Mouse (Mus musculus) heart, postnatal 0 days (tissue): ENCODE measurements around the gene Nupr1. TPM values are rescaled to one million over a fixed set of nuclear protein-coding genes. Genes with fewer than 3 reads are reported as not detected.
A peak's percentile ranks its signal among the peaks of the same experiment; 100 is the strongest.

Experiments
- ATAC-seq: fragments of 200-750 bp; cut with Nextera tagmentation; 2 replicates; pipeline ENCODE4 v1.8.0; 2017; ENCODE audit warnings: low read depth, moderate number of reproducible peaks, moderate library complexity; ENCODE audit not compliant: insufficient read depth
- DNase-seq: peaks from one replicate; pipeline ENCODE4 v3.0.0-alpha.2; 2016; ENCODE audit warnings: low spot score
- H3K27ac ChIP-seq: fragments of 300-500 bp; sonication (generic); 2 replicates; pipeline ENCODE4 v1.5.1; 2014; ENCODE audit warnings: low read depth, mild to moderate bottlenecking
- H3K27me3 ChIP-seq: fragments of 300-500 bp; sonication (generic); 2 replicates; pipeline ENCODE4 v1.6.1; 2014; ENCODE audit warnings: low read length, mixed read lengths; ENCODE audit not compliant: control insufficient read depth, insufficient read depth
- H3K36me3 ChIP-seq: fragments of 300-500 bp; sonication (generic); replicated peaks from 2 replicates; pipeline ENCODE4 v1.6.1; 2014; ENCODE audit warnings: low read length, mixed read lengths; ENCODE audit not compliant: control insufficient read depth, insufficient read depth
- H3K4me1 ChIP-seq: fragments of 300-500 bp; sonication (generic); 2 replicates; pipeline ENCODE4 v1.6.1; 2014; ENCODE audit warnings: antibody characterized with exemption; ENCODE audit not compliant: control insufficient read depth, insufficient read depth
- H3K4me2 ChIP-seq: fragments of 300-500 bp; sonication (generic); 2 replicates; pipeline ENCODE4 v1.6.1; 2014; ENCODE audit warnings: low read depth, mild to moderate bottlenecking, low read length, moderate library complexity
- H3K4me3 ChIP-seq: fragments of 300-500 bp; sonication (generic); 2 replicates; pipeline ENCODE4 v1.5.1; 2014; ENCODE audit warnings: low read depth, low read length
- H3K9ac ChIP-seq: fragments of 300-500 bp; sonication (generic); replicated peaks from 2 replicates; pipeline ENCODE4 v1.6.1; 2014; ENCODE audit warnings: low read depth, low read length, mixed read lengths
- H3K9me3 ChIP-seq: fragments of 300-500 bp; sonication (generic); replicated peaks from 2 replicates; pipeline ENCODE4 v1.6.1; 2016; ENCODE audit warnings: low read length; ENCODE audit not compliant: control insufficient read depth
- CTCF ChIP-seq: IDR thresholded peaks from 2 replicates; pipeline ENCODE4 v1.5.1; 2016; ENCODE audit warnings: antibody characterized with exemption, control low read depth, low read depth
- EP300 ChIP-seq: IDR thresholded peaks from 2 replicates; pipeline ENCODE4 v1.6.1; 2016; ENCODE audit warnings: antibody characterized with exemption, low read depth
- WGBS: fragments of 180-500 bp; shearing (Covaris S2); extraction: QIAGEN DNeasy Blood & Tissue Kit; methylation state at CpG from one replicate; pipeline ENCODE4 v1.1.7; 2014; 5-methylcytosine and 5-hydroxymethylcytosine counted together
- polyA plus RNA-seq: library from polyadenylated mRNA; unstranded; fragments of >200 nt; fragmentation: Nextera tagmentation; extraction: Ambion mirVana; gene quantifications from 2 replicates; pipeline ENCODE4 v1.2.1, GENCODE M21; 2015
- total RNA-seq: library from RNA; depleted of rRNA; stranded (reverse); fragments of >200 nt; gene quantifications from 2 replicates; pipeline ENCODE4 v1.2.3, GENCODE M21; 2014; ENCODE audit warnings: low replicate concordance

The Nupr1 gene
- total and polyA plus RNA-seq, 2 experiments from 2014 or later = 1.3 to 8.9 TPM

DNA sequence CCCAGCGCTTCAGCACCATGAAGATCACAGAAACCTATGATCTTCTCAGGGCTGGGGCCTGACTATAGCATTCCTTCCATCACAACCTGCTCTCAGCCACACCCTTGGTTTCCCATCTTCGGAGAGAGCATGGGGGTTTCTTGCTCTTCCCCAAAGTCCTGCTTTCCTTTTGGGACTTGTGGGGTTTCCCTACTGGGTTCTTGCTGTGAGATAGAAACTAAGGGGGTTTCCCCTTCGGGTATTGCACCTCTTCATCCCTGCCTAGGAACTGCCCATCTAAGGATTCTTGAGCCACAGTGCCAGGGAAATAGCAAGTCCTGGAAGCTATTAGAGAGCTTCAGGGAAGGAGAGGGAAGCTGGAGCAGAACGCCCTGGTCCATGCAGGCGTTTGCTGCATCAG, 34.8 kb downstream of the Nupr1 start:
- Histone ChIP-seq H3K4me2 (no peak overlapping the region), H3K9me3 (no peaks in the 10 kb centered on the region), H3K27ac (no peak overlapping the region), H3K36me3 (no peaks in the 10 kb centered on the region), H3K4me1 (no peaks in the 10 kb centered on the region), H3K4me3 (no peak overlapping the region), H3K9ac (no peak overlapping the region), H3K27me3 (no peaks in the 10 kb centered on the region)
- WGBS = 69% methylated on average over 5 of the region's 5 CpGs
- no peak for DNase-seq
- TF ChIP-seq EP300 (no peak), CTCF (no peak)
- ATAC-seq = no peak

DNA sequence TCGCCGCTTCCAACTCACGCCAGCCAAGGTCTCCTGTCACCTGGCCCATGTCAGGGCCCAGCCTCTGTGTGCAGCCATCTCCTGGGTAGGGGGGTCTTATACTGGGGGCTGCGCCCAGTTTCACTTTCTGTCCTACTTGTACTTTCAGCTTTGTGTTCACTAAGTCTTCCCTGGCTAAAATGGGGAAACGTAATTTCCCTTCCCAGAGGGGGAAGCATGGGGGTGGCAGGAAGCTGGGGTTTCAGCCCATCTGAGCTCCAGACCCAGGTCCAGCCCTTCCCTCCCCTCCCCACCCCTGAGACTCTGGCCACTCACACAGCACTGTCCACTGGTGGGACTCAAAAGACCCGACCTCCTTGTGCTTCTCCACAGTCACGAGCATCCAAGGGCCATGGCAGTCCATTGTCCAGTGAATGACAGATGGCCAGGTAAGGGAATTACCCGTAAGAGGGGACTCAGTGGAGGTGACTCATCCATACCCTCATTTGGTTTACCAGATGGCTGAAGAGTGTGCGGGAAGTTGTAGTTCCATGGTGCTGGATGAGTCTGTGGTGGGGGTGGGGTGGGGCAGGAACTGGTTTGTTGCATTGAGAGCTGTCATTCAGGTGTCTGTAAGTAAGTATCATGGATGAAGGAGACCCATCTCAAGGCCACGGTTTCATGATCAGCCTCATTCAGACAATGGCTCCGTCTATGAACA, 35.6 kb downstream of the Nupr1 start, which contains the start of gene Il27:
Gene Il27, minus strand, starts transcription at position 80 of the 700 bp plus-strand sequence.
- no peaks in the 10 kb centered on the region for H3K36me3 ChIP-seq
- 77% methylated on average over 11 of the region's 11 CpGs for WGBS
- no peak for DNase-seq

DNA sequence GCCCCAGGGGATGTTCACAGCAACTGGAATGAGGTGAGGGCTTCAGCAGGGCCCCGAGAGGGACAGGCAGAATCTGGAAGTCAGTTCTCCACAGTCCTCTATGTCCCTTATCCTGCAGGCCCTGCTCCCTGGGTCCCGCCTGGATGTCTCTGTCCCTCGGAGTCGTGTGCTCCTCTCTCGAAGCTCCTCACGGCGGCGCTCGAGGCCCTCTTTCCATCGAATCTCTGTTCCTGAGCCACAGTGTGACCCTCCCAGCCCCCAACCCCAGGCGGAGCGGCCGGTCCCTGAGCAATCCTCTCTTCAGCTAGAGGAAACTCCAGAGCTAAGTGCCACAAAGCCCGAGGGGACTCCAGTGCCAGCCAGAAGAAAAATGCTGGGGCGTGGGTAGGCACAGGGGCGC, 42.9 kb downstream of the Nupr1 start:
- Histone ChIP-seq H3K27me3 (no peaks in the 10 kb centered on the region), H3K4me1 (peaks cover 7% of the 10 kb centered on the region; the same call in 1 of the 2 replicates), H3K4me2 (no peak overlapping the region), H3K36me3 (no peaks in the 10 kb centered on the region), H3K4me3 (no peak overlapping the region), H3K9ac (no peak overlapping the region), H3K27ac (no peak overlapping the region), H3K9me3 (no peaks in the 10 kb centered on the region)
- ATAC-seq = peak; percentile 59; the same call in 1 of the 2 replicates
- DNase-seq = peak; percentile 64
- 11% methylated on average over 14 of the region's 16 CpGs for WGBS
- TF ChIP-seq EP300 (no peak), CTCF (peak; percentile 51)

More for the DNA sequence above, 35.6 kb downstream of the Nupr1 start, which contains the start of gene Il27:
- no peaks in the 10 kb centered on the region for H3K9me3 ChIP-seq
- H3K9ac ChIP-seq = no peak within 1 kb of the TSS
- no peak within 1 kb of the TSS for H3K4me3 ChIP-seq
- no peak for ATAC-seq
- no peak for TF ChIP-seq EP300
- no peak for TF ChIP-seq CTCF
- H3K4me1 ChIP-seq = no peaks in the 10 kb centered on the region
- H3K27ac ChIP-seq = no peak within 1 kb of the TSS
- no peaks in the 10 kb centered on the region for H3K27me3 ChIP-seq
- H3K4me2 ChIP-seq = no peak within 1 kb of the TSS

DNA sequence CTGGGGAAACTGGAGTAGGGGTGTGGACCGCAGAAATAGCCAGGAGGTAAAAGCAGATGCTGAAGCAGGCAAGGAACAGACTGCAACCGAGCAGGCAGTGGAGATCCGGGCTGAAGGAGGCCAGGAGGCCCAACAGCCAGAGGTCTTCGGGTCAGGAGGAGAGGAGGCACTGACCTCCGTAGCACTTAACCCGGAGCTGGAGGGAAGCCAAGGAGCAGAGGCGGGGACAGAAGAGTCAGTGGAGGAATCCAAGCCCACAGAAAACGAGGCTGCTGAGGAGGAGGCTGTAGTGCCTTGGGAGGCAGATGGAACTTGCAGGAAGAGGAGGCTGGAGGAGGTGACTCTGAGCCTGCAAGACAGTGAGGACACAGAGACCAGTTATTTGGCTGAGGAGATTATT, 43.8 kb downstream of the Nupr1 start:
- 34% methylated on average over 8 of the region's 8 CpGs for WGBS
- TF ChIP-seq CTCF = no peak
- TF ChIP-seq EP300 = no peak
- DNase-seq (no peak), ATAC-seq (no peak)
- Histone ChIP-seq H3K4me3 (no peak overlapping the region), H3K4me2 (no peak overlapping the region), H3K27me3 (no peaks in the 10 kb centered on the region), H3K36me3 (no peaks in the 10 kb centered on the region), H3K4me1 (peaks cover 9% of the 10 kb centered on the region; the same call in 1 of the 2 replicates), H3K9me3 (no peaks in the 10 kb centered on the region), H3K27ac (no peak overlapping the region), H3K9ac (no peak overlapping the region)

DNA sequence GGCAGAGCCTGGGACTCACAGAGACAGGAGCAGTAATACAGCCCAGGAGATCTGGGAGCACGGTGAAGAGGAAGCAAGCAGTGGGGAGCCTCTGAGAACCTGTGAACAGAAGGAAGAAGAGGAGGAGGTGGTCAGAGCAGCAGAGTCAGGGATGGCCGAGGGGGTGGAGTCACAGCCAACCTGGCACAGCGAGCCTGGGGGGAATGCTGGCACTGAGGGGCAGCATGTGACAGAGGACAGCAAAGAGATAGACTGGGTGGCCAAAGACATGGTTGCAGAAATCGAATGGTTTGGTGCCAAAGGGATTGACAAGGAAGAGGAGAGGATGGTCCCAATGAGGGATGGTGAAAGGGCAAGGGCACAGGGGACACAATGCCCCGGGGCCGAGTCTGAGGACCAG, 44.9 kb downstream of the Nupr1 start, which contains the start of gene Cln3:
Gene Cln3, minus strand, starts transcription at position 101 of the 400 bp plus-strand sequence.
- WGBS = 64% methylated on average over 6 of the region's 6 CpGs
- Histone ChIP-seq H3K9ac (no peak within 1 kb of the TSS), H3K27ac (no peak within 1 kb of the TSS), H3K4me1 (peaks cover 9% of the 10 kb centered on the region; the same call in 1 of the 2 replicates), H3K9me3 (no peaks in the 10 kb centered on the region), H3K36me3 (no peaks in the 10 kb centered on the region), H3K4me2 (no peak within 1 kb of the TSS), H3K4me3 (no peak within 1 kb of the TSS), H3K27me3 (no peaks in the 10 kb centered on the region)
- ATAC-seq = no peak
- DNase-seq = no peak
- TF ChIP-seq EP300 = no peak
- TF ChIP-seq CTCF = no peak
